Mouse (Mus musculus) kidney, adult 2 months (tissue): ENCODE measurements around the gene Fbxo24.

Experiments used
- CTCF ChIP-seq: fragments of 200-500 bp; conservative IDR thresholded peaks from 2 replicates; pipeline ENCODE4 v1.5.1; 2011; ENCODE audit warnings: low read depth, mild to moderate bottlenecking, control low read depth, low read length, moderate library complexity, mixed read lengths; ENCODE audit not compliant: insufficient read depth, insufficient read length
- POLR2A ChIP-seq: fragments of 200-500 bp; IDR thresholded peaks from one replicate; pipeline ENCODE4 v1.6.1; 2011; ENCODE audit warnings: low read depth, low read length, control low read depth

GRCm38 (mm10) chr5:137565744-137566143 is 63.1 kb downstream of the Fbxo24 start:
- no peak for TF ChIP-seq CTCF
- TF ChIP-seq POLR2A, result no peak
